Mouse (Mus musculus) bone marrow, adult 2 months (tissue): ENCODE data around the gene C87436. TPM values are rescaled to one million over a fixed set of nuclear protein-coding genes. Genes with fewer than 3 reads are reported as not detected.
A peak's percentile ranks its signal among the peaks of the same experiment; 100 is the strongest.

Experiments used
- H3K27ac ChIP-seq: fragments of 200-500 bp; 2 replicates; pipeline ENCODE4 v1.5.1; 2012; ENCODE audit warnings: low read depth, mild to moderate bottlenecking, control low read depth, inconsistent platforms, low read length; ENCODE audit not compliant: control insufficient read depth, poor library complexity, insufficient read depth
- H3K4me1 ChIP-seq: fragments of 200-500 bp; 2 replicates; pipeline ENCODE4 v1.6.1; 2011; ENCODE audit warnings: low read length; ENCODE audit not compliant: control insufficient read depth, insufficient read depth
- H3K4me3 ChIP-seq: fragments of 200-500 bp; replicated peaks from 2 replicates; pipeline ENCODE3; 2011; ENCODE audit warnings: mild to moderate bottlenecking, low read depth, low read length, control low read depth; ENCODE audit not compliant: control insufficient read depth
- CTCF ChIP-seq: fragments of 200-500 bp; IDR thresholded peaks from 2 replicates; pipeline ENCODE4 v1.5.1; 2011; ENCODE audit warnings: low read length, control low read depth; ENCODE audit not compliant: control insufficient read depth, insufficient read depth
- POLR2A ChIP-seq: fragments of 200-500 bp; IDR thresholded peaks from 2 replicates; pipeline ENCODE4 v1.6.1; 2011; ENCODE audit warnings: low read depth, mild to moderate bottlenecking, control low read depth, low read length, borderline replicate concordance; ENCODE audit not compliant: control insufficient read depth
- WGBS: fragments of 180-500 bp; shearing (Covaris S2); methylation state at CpG from one replicate; pipeline ENCODE4 v1.1.7; 2018; 5-methylcytosine and 5-hydroxymethylcytosine counted together
- polyA plus RNA-seq: library from polyadenylated mRNA; stranded (reverse); fragments of >200 nt; gene quantifications from 2 replicates; pipeline ENCODE4 v1.2.4, GENCODE M21; 2011; ENCODE audit warnings: low replicate concordance; ENCODE audit not compliant: missing spikeins, insufficient read depth, insufficient read length

Gene C87436
- polyA plus RNA-seq, 1 experiment, result 13.3 TPM

- Histone ChIP-seq H3K4me3 (no peak overlapping the region), H3K4me1 (no peaks in the 10 kb centered on the region; the same call in none of the 2 replicates), H3K27ac (no peak overlapping the region)
- WGBS, result 62% methylated on average over 3 of the region's 3 CpGs
- TF ChIP-seq CTCF (no peak), POLR2A (no peak)
Measured at GRCm38 (mm10) chr6:86471317-86471716, 33.1 kb downstream of the C87436 start.

DNA sequence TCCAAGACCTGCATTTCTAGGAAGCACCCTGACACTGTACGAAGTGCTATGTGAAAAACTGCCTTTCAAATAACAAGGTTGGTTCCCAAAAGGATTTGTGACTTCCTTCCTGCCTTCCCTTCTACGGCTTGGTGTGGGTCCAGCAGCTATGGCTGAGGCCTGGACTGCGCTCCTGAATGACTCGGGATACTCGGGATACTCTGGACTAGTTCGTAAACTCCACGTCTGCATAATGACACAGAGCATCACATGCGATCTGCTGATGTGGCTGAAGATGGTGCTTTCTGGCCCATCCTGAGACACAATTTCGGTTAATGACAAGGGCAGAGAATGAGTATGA, 33.6 kb downstream of the C87436 start:
- Histone ChIP-seq H3K27ac (peak overlapping the region; percentile 68), H3K4me1 (no peaks in the 10 kb centered on the region; the same call in none of the 2 replicates), H3K4me3 (peak overlapping the region; percentile 85)
- WGBS, result 2% methylated on average over 9 of the region's 9 CpGs
- TF ChIP-seq POLR2A, result no peak
- no peak for TF ChIP-seq CTCF

DNA sequence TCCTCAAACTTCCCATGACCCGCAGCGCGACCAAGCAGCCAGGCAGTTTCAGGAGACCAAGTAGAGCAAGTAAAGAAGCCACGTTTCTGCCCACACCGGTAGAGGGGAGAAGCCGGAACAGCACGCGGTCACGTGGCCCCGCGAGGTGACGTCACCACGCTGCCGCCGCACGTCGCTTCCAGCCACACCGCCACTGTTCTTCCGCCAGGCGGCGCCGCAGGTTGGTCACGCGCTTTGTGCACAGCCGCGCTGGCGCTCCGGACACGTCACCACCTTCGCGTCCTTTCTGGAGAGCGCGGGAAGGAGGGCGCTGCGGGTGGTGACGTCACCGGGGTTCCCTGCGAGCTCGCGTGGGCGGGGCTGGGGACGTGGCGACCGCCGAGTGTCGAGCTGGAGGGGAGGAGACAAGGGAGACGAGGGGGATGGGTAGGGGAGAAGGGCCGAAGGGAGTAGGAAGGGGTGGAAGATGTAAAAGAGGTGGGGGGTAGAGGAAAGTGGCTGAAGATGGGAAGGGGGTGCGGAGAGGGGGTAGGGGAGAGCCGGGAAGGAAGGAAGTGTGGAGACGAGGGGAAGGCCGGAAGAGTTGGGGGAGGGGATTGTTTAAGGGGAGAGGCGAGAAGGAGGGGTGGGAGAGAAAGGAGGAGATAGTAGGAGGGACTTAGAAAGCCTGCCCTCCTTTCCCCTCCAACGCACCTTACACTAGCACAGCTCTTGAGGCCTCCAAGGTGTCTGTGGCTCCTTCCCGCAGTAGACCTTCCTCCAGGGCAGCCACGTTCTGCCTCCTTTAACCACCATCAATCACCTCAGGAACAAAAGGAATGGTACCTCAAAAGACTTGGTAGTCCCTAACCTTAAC, 34.2 kb downstream of the C87436 start:
- Histone ChIP-seq H3K27ac (peak overlapping the region; percentile 68), H3K4me1 (no peaks in the 10 kb centered on the region; the same call in none of the 2 replicates), H3K4me3 (peak overlapping the region; percentile 85)
- TF ChIP-seq POLR2A (peak; percentile 72), CTCF (peak; percentile 97)
- under 1% methylated on average over 56 of the region's 56 CpGs for WGBS

- peak overlapping the region; percentile 68 for H3K27ac ChIP-seq
- H3K4me1 ChIP-seq, result no peaks in the 10 kb centered on the region; the same call in none of the 2 replicates
- peak overlapping the region; percentile 2 for H3K4me3 ChIP-seq
- WGBS, result 76% methylated on average over 7 of the region's 7 CpGs
- TF ChIP-seq POLR2A, result no peak
- no peak for TF ChIP-seq CTCF
Measured at GRCm38 (mm10) chr6:86473077-86473476, 34.9 kb downstream of the C87436 start.

- Histone ChIP-seq H3K4me3 (no peak overlapping the region), H3K27ac (no peak overlapping the region), H3K4me1 (peaks cover 3% of the 10 kb centered on the region)
- TF ChIP-seq POLR2A, result no peak
- TF ChIP-seq CTCF, result no peak
- 90% methylated on average over 5 of the region's 5 CpGs for WGBS
Measured at GRCm38 (mm10) chr6:86474072-86474471, 35.9 kb downstream of the C87436 start.

GRCm38 (mm10) chr6:86474646-86475181, 36.5 kb downstream of the C87436 start:
- Histone ChIP-seq H3K27ac (no peak overlapping the region), H3K4me3 (no peak overlapping the region), H3K4me1 (peaks cover 3% of the 10 kb centered on the region)
- TF ChIP-seq CTCF, result no peak
- TF ChIP-seq POLR2A, result no peak

DNA sequence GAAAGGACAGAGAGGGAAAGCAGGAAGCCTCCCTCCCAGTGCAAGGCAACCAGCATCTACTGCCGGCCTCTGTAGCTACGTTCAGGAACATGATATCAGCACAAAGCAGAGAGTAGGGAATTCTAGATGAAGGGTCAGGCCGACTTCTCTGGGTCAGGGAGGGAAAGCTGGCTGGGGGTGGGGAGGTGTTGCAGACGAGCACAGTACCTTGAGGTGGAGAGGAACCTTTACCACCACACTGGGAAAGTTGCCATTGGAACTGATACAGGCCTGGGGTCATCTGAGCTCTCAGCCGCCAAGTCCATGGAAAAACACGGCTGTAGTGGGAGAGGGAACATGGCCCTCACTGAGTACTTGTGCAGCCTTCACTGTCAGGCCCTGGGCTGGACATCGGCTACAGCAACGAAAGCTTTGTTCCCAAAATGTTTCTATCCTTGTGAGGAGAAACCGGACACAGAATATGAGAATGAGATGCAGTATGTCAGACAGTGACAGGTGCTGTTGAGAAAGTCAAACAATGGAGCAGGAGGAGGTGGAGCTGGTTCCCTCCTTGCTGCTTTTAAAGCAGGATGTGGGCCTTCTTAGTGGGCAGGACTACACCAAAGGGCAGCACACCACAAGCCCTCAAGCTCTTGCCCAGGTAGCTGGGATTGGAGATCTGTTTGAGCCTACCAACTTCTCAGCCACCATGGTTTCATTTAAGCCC, 37.4 kb downstream of the C87436 start:
- Histone ChIP-seq H3K27ac (no peak overlapping the region), H3K4me1 (peaks cover 3% of the 10 kb centered on the region), H3K4me3 (no peak overlapping the region)
- 73% methylated on average over 9 of the region's 9 CpGs for WGBS
- TF ChIP-seq POLR2A, result no peak
- no peak for TF ChIP-seq CTCF

DNA sequence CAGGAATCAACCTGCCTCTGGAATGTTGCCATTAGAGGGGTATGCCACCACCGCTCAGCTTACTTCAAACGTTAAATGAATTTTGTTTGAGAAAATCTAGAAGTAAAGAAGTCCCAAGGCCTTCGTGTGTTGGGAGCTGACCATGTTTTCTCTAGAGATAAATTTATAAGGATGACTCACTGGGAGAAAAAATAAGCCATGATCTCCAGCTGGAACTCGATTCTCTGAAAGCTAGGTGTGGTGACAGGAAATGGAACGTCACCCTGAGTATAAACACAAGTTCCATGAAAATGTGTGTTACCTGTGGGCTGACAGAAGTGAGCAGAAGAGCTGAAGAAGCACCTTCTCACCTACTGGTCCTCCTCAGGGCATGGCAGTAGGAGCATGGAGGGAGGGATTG, 38.8 kb downstream of the C87436 start:
- Histone ChIP-seq H3K4me1 (peaks cover 3% of the 10 kb centered on the region), H3K27ac (no peak overlapping the region), H3K4me3 (no peak overlapping the region)
- WGBS, result 72% methylated on average over 5 of the region's 5 CpGs
- TF ChIP-seq CTCF, result no peak
- TF ChIP-seq POLR2A, result no peak
